Comparison of ENCODE assay signal across 20 mouse cellular contexts in the genomic region with DNA sequence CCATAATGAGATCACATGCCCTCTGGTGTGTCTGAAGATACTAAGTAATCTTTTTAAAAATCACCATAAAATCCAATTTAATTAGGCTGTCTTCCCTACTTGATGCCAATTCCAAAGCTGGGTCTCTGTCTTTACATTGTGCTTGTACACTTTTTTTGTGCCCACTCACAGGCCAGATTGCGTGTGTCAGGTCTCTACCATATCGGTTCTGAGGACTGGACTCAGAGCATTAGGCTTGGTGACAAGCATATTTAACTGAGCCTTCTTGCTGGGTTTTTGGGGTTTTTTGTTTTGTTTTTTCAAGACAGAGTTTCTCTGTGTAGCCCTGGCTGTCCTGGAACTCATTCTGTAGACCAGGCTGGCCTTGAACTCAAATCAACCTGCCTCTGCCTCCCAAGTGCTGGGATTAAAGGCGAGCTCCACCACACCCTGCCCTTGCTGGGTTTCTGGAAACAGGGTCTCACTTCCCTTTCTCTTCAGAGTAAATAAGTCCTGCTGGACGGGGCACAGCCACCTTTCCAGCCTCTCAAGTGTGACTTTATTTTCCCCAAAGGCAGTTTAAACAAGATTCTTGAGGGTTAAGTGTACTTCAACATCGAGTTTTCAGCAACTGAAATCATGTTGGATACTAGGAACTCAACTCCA. TPM values are rescaled to one million over a fixed set of nuclear protein-coding genes. Genes with fewer than 3 reads are reported as not detected.
DNase-seq lines count a peak whose midpoint lies in the region; ATAC-seq and TF ChIP-seq lines count a peak whose summit lies in the region.
"Had no signal": no experiment of that assay in that cellular context is flagged by ENCODE, and none has a peak within 500 bp of the region (broad histone marks: within the 10 kb centered on the region; RNA-seq: fewer than 3 reads in every experiment).

No protein-coding gene starts in this region.

- H3K9me3 ChIP-seq in forebrain, embryonic 13.5 days (replicated peaks) = no peaks in the 10 kb centered on the region
- H3K9me3 ChIP-seq in forebrain, embryonic 16.5 days (ENCODE audit: control insufficient read depth, low read length) = no peaks in the 10 kb centered on the region
- H3K9me3 ChIP-seq in intestine, postnatal 0 days (ENCODE audit: control insufficient read depth) = no peaks in the 10 kb centered on the region
- H3K9me3 ChIP-seq in intestine, embryonic 16.5 days (ENCODE audit: control insufficient read depth, low read length) = no peaks in the 10 kb centered on the region
- no peaks in the 10 kb centered on the region for H3K9me3 ChIP-seq in lung, postnatal 0 days (ENCODE audit: low read length)
- H3K9me3 ChIP-seq: hindbrain, embryonic 15.5 days; liver, embryonic 15.5 days; neural tube, embryonic 12.5 days had no signal

- no peak overlapping the region for H3ac ChIP-seq in myocyte (ENCODE audit: control insufficient read depth, insufficient read length)

- H3K4me1 ChIP-seq in forebrain, embryonic 13.5 days = no peaks in the 10 kb centered on the region
- H3K4me1 ChIP-seq in forebrain, embryonic 16.5 days (replicated peaks; ENCODE audit: control insufficient read depth, insufficient read depth, low read length) = no peaks in the 10 kb centered on the region
- no peaks in the 10 kb centered on the region for H3K4me1 ChIP-seq in intestine, postnatal 0 days (replicated peaks; ENCODE audit: control insufficient read depth, insufficient read depth, low read length)
- H3K4me1 ChIP-seq in intestine, embryonic 16.5 days (ENCODE audit: control insufficient read depth, insufficient read depth, low read length) = no peaks in the 10 kb centered on the region
- no peaks in the 10 kb centered on the region for H3K4me1 ChIP-seq in lung, postnatal 0 days (ENCODE audit: insufficient read depth, low read depth, low read length)
- H3K4me1 ChIP-seq: hindbrain, embryonic 15.5 days; liver, embryonic 15.5 days; neural tube, embryonic 12.5 days had no signal

- TF ChIP-seq EP300 in lung, postnatal 0 days (IDR thresholded peaks at IDR 0.05) = no peak

- H3K4me3 ChIP-seq in forebrain, embryonic 13.5 days = no peak overlapping the region
- no peak overlapping the region for H3K4me3 ChIP-seq in forebrain, embryonic 16.5 days (replicated peaks; ENCODE audit: low read length)
- no peak overlapping the region for H3K4me3 ChIP-seq in intestine, postnatal 0 days (ENCODE audit: low read depth, low read length)
- no peak overlapping the region for H3K4me3 ChIP-seq in intestine, embryonic 16.5 days (ENCODE audit: low read length)
- no peak overlapping the region for H3K4me3 ChIP-seq in lung, postnatal 0 days (ENCODE audit: low read depth, low read length)
- H3K4me3 ChIP-seq in myocyte = no peak overlapping the region
- H3K4me3 ChIP-seq: heart, adult 2 months; hindbrain, embryonic 15.5 days; liver, embryonic 15.5 days; neural tube, embryonic 12.5 days had no signal

- H3K27ac ChIP-seq in forebrain, embryonic 13.5 days = no peak overlapping the region
- no peak overlapping the region for H3K27ac ChIP-seq in forebrain, embryonic 16.5 days (ENCODE audit: low read length)
- H3K27ac ChIP-seq in intestine, postnatal 0 days (ENCODE audit: low read depth, low read length) = no peak overlapping the region
- H3K27ac ChIP-seq in intestine, embryonic 16.5 days (ENCODE audit: low read length) = no peak overlapping the region
- no peak overlapping the region for H3K27ac ChIP-seq in lung, postnatal 0 days (ENCODE audit: low read length)
- H3K27ac ChIP-seq: heart, adult 2 months; hindbrain, embryonic 15.5 days; neural tube, embryonic 12.5 days had no signal

- H3K79me2 ChIP-seq in myocyte (ENCODE audit: control insufficient read depth, insufficient read depth) = no peaks in the 10 kb centered on the region

- peaks cover 75% of the 10 kb centered on the region for H3K36me3 ChIP-seq in forebrain, embryonic 13.5 days (ENCODE audit: poor library complexity, severe bottlenecking)
- H3K36me3 ChIP-seq in forebrain, embryonic 16.5 days (ENCODE audit: control insufficient read depth, insufficient read depth) = peaks cover 43% of the 10 kb centered on the region
- peaks cover 65% of the 10 kb centered on the region for H3K36me3 ChIP-seq in intestine, postnatal 0 days (ENCODE audit: control insufficient read depth, insufficient read depth)
- peaks cover 26% of the 10 kb centered on the region; the same call in 1 of the 2 replicates for H3K36me3 ChIP-seq in intestine, embryonic 16.5 days (ENCODE audit: control insufficient read depth, insufficient read depth, low read length)
- peaks cover 38% of the 10 kb centered on the region; the same call in 1 of the 2 replicates for H3K36me3 ChIP-seq in lung, postnatal 0 days (ENCODE audit: insufficient read depth, low read length)
- H3K36me3 ChIP-seq in myocyte (ENCODE audit: control insufficient read depth, insufficient read depth) = peaks cover 60% of the 10 kb centered on the region

- no peak for TF ChIP-seq POLR2A in myocyte (IDR thresholded peaks at IDR 0.05; ENCODE audit: insufficient read length, low read depth)

- WGBS in forebrain, embryonic 13.5 days = 81% methylated on average over 5 of the region's 5 CpGs
- 87% methylated on average over 5 of the region's 5 CpGs for WGBS in forebrain, embryonic 16.5 days
- 79% methylated on average over 5 of the region's 5 CpGs for WGBS in intestine, postnatal 0 days
- WGBS in intestine, embryonic 16.5 days = 81% methylated on average over 5 of the region's 5 CpGs
- WGBS in lung, postnatal 0 days = 63% methylated on average over 5 of the region's 5 CpGs

- ATAC-seq in forebrain, embryonic 13.5 days = peak; percentile 50; the same call in 1 of the 2 replicates
- no peak for ATAC-seq in forebrain, embryonic 16.5 days
- 0 out of 2 replicates have a peak, but pooled peaks have one; percentile 15 for ATAC-seq in intestine, postnatal 0 days
- no peak for ATAC-seq in intestine, embryonic 16.5 days
- peak; percentile 20 for ATAC-seq in lung, postnatal 0 days
- ATAC-seq in cerebellum, adult (ENCODE audit: insufficient number of reproducible peaks, low FRiP score, low TSS enrichment) = no peak
- ATAC-seq: forebrain, postnatal 0 days; midbrain, embryonic 16.5 days had no signal

- no peaks in the 10 kb centered on the region for H3K27me3 ChIP-seq in forebrain, embryonic 13.5 days
- H3K27me3 ChIP-seq in forebrain, embryonic 16.5 days (replicated peaks; ENCODE audit: control insufficient read depth, insufficient read depth, low read length) = no peaks in the 10 kb centered on the region
- H3K27me3 ChIP-seq in intestine, postnatal 0 days (replicated peaks; ENCODE audit: control insufficient read depth, insufficient read depth, low read length) = no peaks in the 10 kb centered on the region
- H3K27me3 ChIP-seq in intestine, embryonic 16.5 days (replicated peaks; ENCODE audit: control insufficient read depth, insufficient read depth, low read length) = no peaks in the 10 kb centered on the region
- H3K27me3 ChIP-seq in lung, postnatal 0 days (replicated peaks; ENCODE audit: insufficient read depth, low read length) = no peaks in the 10 kb centered on the region
- no peaks in the 10 kb centered on the region for H3K27me3 ChIP-seq in myocyte (ENCODE audit: control insufficient read depth, insufficient read depth, insufficient read length)
- H3K27me3 ChIP-seq: hindbrain, embryonic 15.5 days; liver, embryonic 15.5 days; neural tube, embryonic 12.5 days; Patski had no signal

- TF ChIP-seq CTCF in intestine, postnatal 0 days (IDR thresholded peaks at IDR 0.05; ENCODE audit: low read depth) = no peak
- no peak for TF ChIP-seq CTCF in lung, postnatal 0 days (IDR thresholded peaks at IDR 0.05)

- DNase-seq in lung, postnatal 0 days (ENCODE audit: low spot score) = peak; percentile 34
- no peak for DNase-seq in lung, postnatal 14 days
- DNase-seq: adrenal gland, postnatal 36 days; cerebellum, adult 9-10 months; embryo, embryonic 11 days; forebrain, postnatal 0 days; heart, adult 2 months; kidney, adult 9 months; left cerebral cortex, postnatal 4 days had no signal

- no peak overlapping the region for H3K4me2 ChIP-seq in forebrain, embryonic 13.5 days
- no peak overlapping the region for H3K4me2 ChIP-seq in forebrain, embryonic 16.5 days (ENCODE audit: low read length)
- H3K4me2 ChIP-seq in intestine, postnatal 0 days (replicated peaks; ENCODE audit: low read depth) = no peak overlapping the region
- H3K4me2 ChIP-seq in intestine, embryonic 16.5 days (ENCODE audit: low read depth, low read length) = no peak overlapping the region
- H3K4me2 ChIP-seq in lung, postnatal 0 days (replicated peaks; ENCODE audit: low read depth, low read length) = no peak overlapping the region
- H3K4me2 ChIP-seq in myocyte (ENCODE audit: low read depth) = no peak overlapping the region
- H3K4me2 ChIP-seq: hindbrain, embryonic 15.5 days; liver, embryonic 15.5 days; neural tube, embryonic 12.5 days had no signal

- no peak overlapping the region for H3K9ac ChIP-seq in forebrain, embryonic 13.5 days
- H3K9ac ChIP-seq in forebrain, embryonic 16.5 days (replicated peaks; ENCODE audit: low read depth, low read length) = no peak overlapping the region
- no peak overlapping the region for H3K9ac ChIP-seq in intestine, postnatal 0 days (ENCODE audit: low read depth, low read length)
- no peak overlapping the region for H3K9ac ChIP-seq in intestine, embryonic 16.5 days (ENCODE audit: low read depth, low read length)
- no peak overlapping the region for H3K9ac ChIP-seq in lung, postnatal 0 days (replicated peaks; ENCODE audit: low read depth)
- H3K9ac ChIP-seq: forebrain, postnatal 0 days; hindbrain, embryonic 15.5 days; liver, embryonic 15.5 days; neural tube, embryonic 12.5 days had no signal

RNA-seq across cellular contexts. Expression of a gene that starts 14.2 kb away (rescaled TPM):
- polyA plus RNA-seq in forebrain, embryonic 13.5 days (2015; fragmentation: Nextera tagmentation; extraction: Ambion mirVana) = 165 and 177 TPM in 2 replicates
- 192 and 208 TPM in 2 replicates for polyA plus RNA-seq in forebrain, embryonic 16.5 days (2015; fragmentation: Nextera tagmentation; extraction: Ambion mirVana)
- polyA plus RNA-seq in intestine, postnatal 0 days (2015; fragmentation: Nextera tagmentation; extraction: Ambion mirVana) = 95.8 and 103 TPM in 2 replicates
- 131 and 137 TPM in 2 replicates for polyA plus RNA-seq in intestine, embryonic 16.5 days (2015; fragmentation: Nextera tagmentation; extraction: Ambion mirVana)
- 236 and 247 TPM in 2 replicates for polyA plus RNA-seq in lung, postnatal 0 days (2015; fragmentation: Nextera tagmentation; extraction: Ambion mirVana)
- polyA plus RNA-seq in myocyte (2012; fragmentation: generic; extraction: Trizol) = 19.4 TPM

RNA-seq across cellular contexts. Expression of a gene that starts 17.0 kb away (rescaled TPM):
- polyA plus RNA-seq in forebrain, embryonic 13.5 days (2015; fragmentation: Nextera tagmentation; extraction: Ambion mirVana) = 441 and 458 TPM in 2 replicates
- polyA plus RNA-seq in forebrain, embryonic 16.5 days (2015; fragmentation: Nextera tagmentation; extraction: Ambion mirVana) = 375 and 410 TPM in 2 replicates
- polyA plus RNA-seq in intestine, postnatal 0 days (2015; fragmentation: Nextera tagmentation; extraction: Ambion mirVana) = 207 and 216 TPM in 2 replicates
- 261 and 276 TPM in 2 replicates for polyA plus RNA-seq in intestine, embryonic 16.5 days (2015; fragmentation: Nextera tagmentation; extraction: Ambion mirVana)
- polyA plus RNA-seq in lung, postnatal 0 days (2015; fragmentation: Nextera tagmentation; extraction: Ambion mirVana) = 201 and 206 TPM in 2 replicates
- 34.7 TPM for polyA plus RNA-seq in myocyte (2012; fragmentation: generic; extraction: Trizol)

RNA-seq across cellular contexts. Expression of a gene that starts 35.3 kb away (rescaled TPM):
- 64.1 and 64.8 TPM in 2 replicates for polyA plus RNA-seq in forebrain, embryonic 13.5 days (2015; fragmentation: Nextera tagmentation; extraction: Ambion mirVana)
- 65.8 and 68.1 TPM in 2 replicates for polyA plus RNA-seq in forebrain, embryonic 16.5 days (2015; fragmentation: Nextera tagmentation; extraction: Ambion mirVana)
- 24.9 TPM in 2 replicates for polyA plus RNA-seq in intestine, postnatal 0 days (2015; fragmentation: Nextera tagmentation; extraction: Ambion mirVana)
- polyA plus RNA-seq in intestine, embryonic 16.5 days (2015; fragmentation: Nextera tagmentation; extraction: Ambion mirVana) = 35.6 and 37.7 TPM in 2 replicates
- 13.0 and 14.9 TPM in 2 replicates for polyA plus RNA-seq in lung, postnatal 0 days (2015; fragmentation: Nextera tagmentation; extraction: Ambion mirVana)
- 30.0 TPM for polyA plus RNA-seq in myocyte (2012; fragmentation: generic; extraction: Trizol)

RNA-seq across cellular contexts. Expression of a gene that starts 35.6 kb away (rescaled TPM):
- polyA plus RNA-seq in forebrain, embryonic 13.5 days (2015; fragmentation: Nextera tagmentation; extraction: Ambion mirVana) = 54.2 and 54.6 TPM in 2 replicates
- 54.1 and 61.4 TPM in 2 replicates for polyA plus RNA-seq in forebrain, embryonic 16.5 days (2015; fragmentation: Nextera tagmentation; extraction: Ambion mirVana)
- 24.6 and 28.0 TPM in 2 replicates for polyA plus RNA-seq in intestine, postnatal 0 days (2015; fragmentation: Nextera tagmentation; extraction: Ambion mirVana)
- polyA plus RNA-seq in intestine, embryonic 16.5 days (2015; fragmentation: Nextera tagmentation; extraction: Ambion mirVana) = 40.9 and 53.6 TPM in 2 replicates
- polyA plus RNA-seq in lung, postnatal 0 days (2015; fragmentation: Nextera tagmentation; extraction: Ambion mirVana) = 31.3 and 35.1 TPM in 2 replicates
- polyA plus RNA-seq in myocyte (2012; fragmentation: generic; extraction: Trizol) = 45.8 TPM

Comparison
In these comparisons a context has a peak if more than half of its experiments do, and no peak if none do; other contexts are left out.
1. ATAC-seq: peak in forebrain, embryonic 13.5 days (single experiment), intestine, postnatal 0 days (single experiment) and lung, postnatal 0 days (single experiment); none in forebrain, embryonic 16.5 days (single experiment), intestine, embryonic 16.5 days (single experiment) and cerebellum, adult (single experiment).